Mouse (Mus musculus): ENCODE data around the gene Adamts17. TPM values are rescaled to one million over a fixed set of nuclear protein-coding genes. Genes with fewer than 3 reads are reported as not detected.

Adamts17 gene
- total and polyA plus RNA-seq, 3 experiments: not detected

DNA sequence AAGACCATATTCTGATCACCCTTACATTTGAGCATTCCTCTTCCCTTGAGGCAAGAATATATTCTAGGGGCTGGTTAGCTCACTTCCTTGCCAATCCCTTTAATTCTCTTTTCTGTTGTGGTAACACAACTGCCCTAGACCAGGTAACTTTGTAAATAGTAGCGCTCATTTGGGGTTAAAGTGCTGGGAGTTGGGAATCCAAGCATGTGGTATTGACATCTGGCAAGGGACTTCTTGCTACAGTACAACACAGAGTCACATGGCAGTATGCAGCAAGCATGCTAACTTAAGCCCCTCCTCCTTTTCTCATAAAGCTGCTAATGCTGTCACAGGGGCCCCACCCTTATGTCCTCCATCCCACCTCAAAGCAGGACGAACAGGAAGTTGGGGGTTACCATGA, 97.4 kb downstream of the Adamts17 start:
- no peak for DNase-seq (ENCODE audit: extremely low read depth)
- dilution Hi-C loops (cut with MboI; ENCODE audit: extremely low pct_ligation_motif_present, extremely low pct_unique_long_range_greater_than_20kb, low sequenced_read_pairs) (no loop called here), in situ Hi-C loops (cut with MboI; ENCODE audit: low pct_ligation_motif_present, low pct_unique_long_range_greater_than_20kb, low sequenced_read_pairs) (no loop called here)
- no peak for TF ChIP-seq MYC (IDR thresholded peaks at IDR 0.05; ENCODE audit: low read depth, low read length)
- no peak for TF ChIP-seq RCOR1 (conservative IDR thresholded peaks at IDR 0.05; ENCODE audit: low read depth, low read length)
- TF ChIP-seq MXI1 (IDR thresholded peaks at IDR 0.05; ENCODE audit: low read depth, low read length): no peak
- TF ChIP-seq SMC3 (IDR thresholded peaks at IDR 0.05; ENCODE audit: low read depth, low read length): no peak
- TF ChIP-seq CTCF (conservative IDR thresholded peaks at IDR 0.05 in 1 of 2, IDR thresholded peaks at IDR 0.05 in 1 of 2; ENCODE audit: low read depth in 2 of 2, low read length in 2 of 2): no peak
- TF ChIP-seq ELF1 (IDR thresholded peaks at IDR 0.05; ENCODE audit: low read depth, low read length): no peak
- no peak for TF ChIP-seq JUND (conservative IDR thresholded peaks at IDR 0.05; ENCODE audit: low read depth, low read length)
- Histone ChIP-seq H3K9me3 (replicated peaks; ENCODE audit: low read length) (peaks cover 3% of the 10 kb centered on the region), H3K4me2 (ENCODE audit: insufficient read depth, low read depth, poor library complexity, severe bottlenecking) (no peak overlapping the region), H3K79me2 (replicated peaks; ENCODE audit: control insufficient read depth, extremely low read depth, insufficient read depth, poor library complexity, severe bottlenecking) (no peaks in the 10 kb centered on the region), H3K4me1 (ENCODE audit: control insufficient read depth in 1 of 2, insufficient read depth in 2 of 2) (no peaks in the 10 kb centered on the region), H3K9ac (ENCODE audit: insufficient read depth, low read depth) (no peak overlapping the region), H3K36me3 (replicated peaks in 1 of 2; ENCODE audit: control insufficient read depth in 1 of 2, insufficient read depth in 1 of 2, low read length in 1 of 2) (no peaks in the 10 kb centered on the region), H3K27me3 (replicated peaks) (peaks cover 95% of the 10 kb centered on the region), H3K4me3 (replicated peaks in 1 of 3; ENCODE audit: low read depth in 2 of 3, low read length in 2 of 3, poor library complexity in 1 of 3) (no peak overlapping the region), H3K27ac (ENCODE audit: insufficient read depth, low read depth) (no peak overlapping the region)

DNA sequence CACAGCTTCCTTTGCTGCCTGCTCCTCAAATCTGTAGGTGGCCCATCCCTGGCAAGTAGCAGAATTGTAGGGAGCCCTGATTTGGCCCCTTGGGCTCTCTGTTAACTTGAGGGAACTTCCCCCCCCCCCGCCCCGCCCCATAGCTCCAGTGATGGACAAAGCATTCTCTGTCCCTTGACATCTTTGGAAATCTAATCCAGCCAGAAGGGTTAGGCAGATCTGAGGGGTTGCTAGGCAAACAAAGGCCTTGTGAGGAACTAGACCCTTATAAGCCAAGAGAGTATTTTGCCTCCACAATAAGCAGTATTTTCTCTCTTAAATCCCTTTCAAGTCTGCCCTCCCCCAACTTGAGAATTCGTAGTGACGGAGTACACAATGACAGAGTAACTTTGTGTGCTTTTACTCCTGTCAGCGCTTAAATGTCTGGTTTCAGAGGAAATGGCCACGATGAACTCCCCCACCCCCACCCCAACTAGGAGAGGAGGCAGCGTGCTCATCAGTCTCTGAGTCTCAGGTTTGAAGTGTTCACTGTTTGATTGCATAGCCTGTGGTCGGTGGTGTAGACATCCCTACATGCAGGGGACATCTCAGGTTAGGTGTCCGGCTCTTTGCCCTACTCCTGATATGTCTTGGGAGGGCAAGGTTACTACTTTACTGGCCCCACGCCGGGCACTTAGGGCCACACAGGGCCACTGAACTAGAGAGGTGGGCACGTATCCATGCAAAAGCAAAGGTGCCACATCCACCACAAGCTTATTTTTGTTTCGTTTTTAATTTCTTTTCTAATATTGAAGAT, 99.7 kb downstream of the Adamts17 start:
- H3K79me2 ChIP-seq (replicated peaks; ENCODE audit: control insufficient read depth, extremely low read depth, insufficient read depth, poor library complexity, severe bottlenecking): no peaks in the 10 kb centered on the region
- DNase-seq (ENCODE audit: extremely low read depth): no peak
- dilution Hi-C loops (cut with MboI; ENCODE audit: extremely low pct_ligation_motif_present, extremely low pct_unique_long_range_greater_than_20kb, low sequenced_read_pairs) (no loop called here), in situ Hi-C loops (cut with MboI; ENCODE audit: low pct_ligation_motif_present, low pct_unique_long_range_greater_than_20kb, low sequenced_read_pairs) (no loop called here)
- no peak overlapping the region for H3K4me2 ChIP-seq (ENCODE audit: insufficient read depth, low read depth, poor library complexity, severe bottlenecking)
- TF ChIP-seq POLR2A (IDR thresholded peaks at IDR 0.05; ENCODE audit: low read depth, low read length) (no peak), ETS1 (conservative IDR thresholded peaks at IDR 0.05; ENCODE audit: low read depth, low read length) (no peak), MYC (IDR thresholded peaks at IDR 0.05; ENCODE audit: low read depth, low read length) (no peak), USF2 (conservative IDR thresholded peaks at IDR 0.05; ENCODE audit: low read depth, low read length) (no peak), MAX (IDR thresholded peaks at IDR 0.05; ENCODE audit: low read length) (no peak), IRF4 (IDR thresholded peaks at IDR 0.05; ENCODE audit: low read depth, low read length) (no peak), JUND (conservative IDR thresholded peaks at IDR 0.05; ENCODE audit: low read depth, low read length) (no peak), KAT2A (IDR thresholded peaks at IDR 0.05; ENCODE audit: insufficient replicate concordance, low read length) (no peak), ZC3H11A (IDR thresholded peaks at IDR 0.05; ENCODE audit: low read depth, low read length) (no peak), ZMIZ1 (IDR thresholded peaks at IDR 0.05; ENCODE audit: low read depth, low read length) (no peak), JUN (IDR thresholded peaks at IDR 0.05; ENCODE audit: insufficient read depth, low read depth, low read length) (no peak), NELFE (IDR thresholded peaks at IDR 0.05; ENCODE audit: low read depth, low read length) (no peak), POLR2AphosphoS2 (IDR thresholded peaks at IDR 0.05; ENCODE audit: low read depth, low read length) (no peak), RAD21 (IDR thresholded peaks at IDR 0.05; ENCODE audit: low read depth, low read length) (no peak), MAFK (IDR thresholded peaks at IDR 0.05; ENCODE audit: insufficient replicate concordance, low read length) (no peak), E2F4 (IDR thresholded peaks at IDR 0.05; ENCODE audit: insufficient replicate concordance, low read depth, low read length) (no peak), MAZ (IDR thresholded peaks at IDR 0.05; ENCODE audit: low read depth, low read length) (no peak), TCF12 (IDR thresholded peaks at IDR 0.05; ENCODE audit: low read depth, low read length) (no peak), MXI1 (IDR thresholded peaks at IDR 0.05; ENCODE audit: low read depth, low read length) (no peak)
- no peaks in the 10 kb centered on the region for H3K4me1 ChIP-seq (ENCODE audit: control insufficient read depth in 1 of 2, insufficient read depth in 2 of 2)
- H3K9me3 ChIP-seq (replicated peaks; ENCODE audit: low read length): no peaks in the 10 kb centered on the region
- H3K36me3 ChIP-seq (replicated peaks in 1 of 2; ENCODE audit: control insufficient read depth in 1 of 2, insufficient read depth in 1 of 2, low read length in 1 of 2): no peaks in the 10 kb centered on the region
- no peak overlapping the region for H3K27ac ChIP-seq (ENCODE audit: insufficient read depth, low read depth)
- H3K4me3 ChIP-seq (replicated peaks in 1 of 3; ENCODE audit: low read depth in 2 of 3, low read length in 2 of 3, poor library complexity in 1 of 3): no peak overlapping the region
- H3K9ac ChIP-seq (ENCODE audit: insufficient read depth, low read depth): no peak overlapping the region
- H3K27me3 ChIP-seq (replicated peaks): peaks cover 78% of the 10 kb centered on the region
